Mouse (Mus musculus): ENCODE measurements around the gene Slc52a3. TPM values are rescaled to one million over a fixed set of nuclear protein-coding genes. Genes with fewer than 3 reads are reported as not detected.

Slc52a3 gene
- polyA plus RNA-seq (2014; fragmentation: Nextera tagmentation; extraction: Ambion mirVana) = 2.4 and 2.8 TPM in 2 replicates

DNA sequence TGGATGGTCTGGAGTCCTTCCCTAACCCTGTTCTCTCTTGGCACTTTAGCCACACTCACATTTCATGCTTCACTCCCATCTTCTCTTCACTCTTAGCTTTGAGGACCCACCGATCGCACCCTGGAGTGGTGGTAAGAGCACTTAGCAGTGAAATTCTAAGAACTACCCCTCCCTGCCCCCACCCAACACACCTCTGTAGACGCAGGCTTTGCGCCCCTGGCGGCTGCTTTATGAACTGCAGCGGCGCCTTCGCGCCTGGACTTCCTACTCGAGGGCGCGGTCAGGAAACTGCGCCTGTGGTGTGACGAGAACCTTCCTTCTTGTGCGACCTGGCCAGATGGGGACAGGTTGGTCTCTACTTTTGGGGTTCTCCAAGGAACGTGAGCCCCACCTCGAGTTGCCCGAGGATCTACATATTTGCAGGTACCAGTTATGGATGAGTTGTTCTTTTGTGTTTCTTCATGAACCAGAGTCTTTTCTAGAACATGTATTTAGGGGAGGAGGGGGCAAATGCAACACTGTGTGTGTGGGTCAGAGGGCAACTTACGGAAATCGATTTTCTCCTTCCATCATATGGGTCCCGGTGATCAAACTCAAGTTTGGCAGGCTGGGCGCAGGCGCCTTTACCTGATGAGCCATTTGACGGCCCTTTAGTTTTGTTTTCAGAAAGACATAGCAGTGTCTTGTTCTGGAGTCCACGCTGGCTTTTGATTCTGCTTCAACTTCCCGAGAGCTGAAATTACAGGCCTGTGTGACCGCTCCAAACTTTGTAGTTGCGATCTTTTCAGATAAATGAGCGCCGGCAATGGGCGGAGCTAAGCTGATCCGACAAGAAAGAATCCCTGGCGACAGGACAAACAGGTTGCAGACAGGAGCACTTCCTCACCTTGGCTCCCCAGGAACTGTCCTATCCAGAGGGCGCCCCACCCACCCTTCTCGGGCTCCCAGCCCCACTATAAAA is at the start of gene Slc52a3:
Gene Slc52a3, plus strand, starts transcription at position 283 of the 961 bp plus-strand sequence.
- DNase-seq (ENCODE audit: low spot score) = peak; percentile 76
- Histone ChIP-seq H3K27ac (replicated peaks; ENCODE audit: low read depth, low read length) (no peak within 1 kb of the TSS), H3K4me3 (ENCODE audit: low read depth, low read length) (peak within 1 kb of the TSS; percentile 16), H3K27me3 (replicated peaks; ENCODE audit: control insufficient read depth, insufficient read depth, low read length) (peaks cover 37% of the 10 kb centered on the region), H3K9ac (ENCODE audit: low read depth, low read length) (no peak within 1 kb of the TSS), H3K4me1 (ENCODE audit: control insufficient read depth, insufficient read depth, low read length) (peaks cover 5% of the 10 kb centered on the region; the same call in 1 of the 2 replicates), H3K36me3 (ENCODE audit: control insufficient read depth, insufficient read depth, low read length) (no peaks in the 10 kb centered on the region), H3K4me2 (ENCODE audit: low read depth, low read length) (peak within 1 kb of the TSS; percentile 42), H3K9me3 (ENCODE audit: control insufficient read depth, low read length) (no peaks in the 10 kb centered on the region)
- WGBS = 10% methylated on average over 35 of the region's 35 CpGs
- peak; percentile 60 for ATAC-seq (ENCODE audit: low read depth)

DNA sequence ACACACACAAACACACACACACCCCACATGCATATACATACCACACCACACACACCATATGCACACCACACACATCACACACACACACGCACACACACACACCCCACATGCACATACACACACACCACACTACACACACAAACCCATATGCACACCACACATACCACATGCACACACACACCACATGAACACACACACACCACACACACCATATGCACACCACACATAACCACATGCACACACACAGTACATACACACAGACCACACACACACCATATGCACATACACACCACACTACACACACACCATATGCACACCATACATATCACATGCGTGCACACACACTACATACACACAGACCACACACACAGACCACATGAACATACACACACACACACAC is 48.7 kb upstream of the Slc52a3 start:
- Histone ChIP-seq H3K36me3 (ENCODE audit: control insufficient read depth, insufficient read depth, low read length) (no peaks in the 10 kb centered on the region), H3K27ac (replicated peaks; ENCODE audit: low read depth, low read length) (no peak overlapping the region), H3K9me3 (ENCODE audit: control insufficient read depth, low read length) (no peaks in the 10 kb centered on the region)

DNA sequence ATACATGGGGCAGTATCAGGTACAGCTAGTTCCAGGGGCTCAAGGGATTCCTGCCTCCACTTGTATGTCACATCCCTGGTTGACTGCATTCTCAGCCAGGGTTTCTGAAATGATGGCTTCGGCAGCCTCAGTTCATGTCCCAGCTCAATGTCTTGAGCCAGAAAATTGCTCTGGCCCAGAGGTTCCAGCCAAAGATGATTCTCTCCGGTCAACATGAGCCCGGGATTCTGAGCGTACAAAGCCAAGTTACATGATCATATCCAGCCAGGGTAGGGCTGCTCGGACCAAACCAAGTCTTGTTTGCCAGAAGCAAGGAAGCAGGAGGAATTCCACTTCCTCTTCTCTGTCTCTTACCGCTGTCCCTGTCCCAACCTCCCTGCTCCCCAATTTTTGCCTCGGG is 48.0 kb upstream of the Slc52a3 start:
- H3K4me1 ChIP-seq (ENCODE audit: control insufficient read depth, insufficient read depth, low read length) = no peaks in the 10 kb centered on the region
- 78% methylated on average over 7 of the region's 7 CpGs for WGBS

More for the DNA sequence above, 48.7 kb upstream of the Slc52a3 start:
- Histone ChIP-seq H3K9ac (ENCODE audit: low read depth, low read length) (no peak overlapping the region), H3K4me1 (ENCODE audit: control insufficient read depth, insufficient read depth, low read length) (no peaks in the 10 kb centered on the region), H3K27me3 (replicated peaks; ENCODE audit: control insufficient read depth, insufficient read depth, low read length) (no peaks in the 10 kb centered on the region), H3K4me3 (ENCODE audit: low read depth, low read length) (no peak overlapping the region), H3K4me2 (ENCODE audit: low read depth, low read length) (no peak overlapping the region)
- DNase-seq (ENCODE audit: low spot score) (no peak), ATAC-seq (ENCODE audit: low read depth) (no peak)
- 89% methylated on average over 2 of the region's 2 CpGs for WGBS

DNA sequence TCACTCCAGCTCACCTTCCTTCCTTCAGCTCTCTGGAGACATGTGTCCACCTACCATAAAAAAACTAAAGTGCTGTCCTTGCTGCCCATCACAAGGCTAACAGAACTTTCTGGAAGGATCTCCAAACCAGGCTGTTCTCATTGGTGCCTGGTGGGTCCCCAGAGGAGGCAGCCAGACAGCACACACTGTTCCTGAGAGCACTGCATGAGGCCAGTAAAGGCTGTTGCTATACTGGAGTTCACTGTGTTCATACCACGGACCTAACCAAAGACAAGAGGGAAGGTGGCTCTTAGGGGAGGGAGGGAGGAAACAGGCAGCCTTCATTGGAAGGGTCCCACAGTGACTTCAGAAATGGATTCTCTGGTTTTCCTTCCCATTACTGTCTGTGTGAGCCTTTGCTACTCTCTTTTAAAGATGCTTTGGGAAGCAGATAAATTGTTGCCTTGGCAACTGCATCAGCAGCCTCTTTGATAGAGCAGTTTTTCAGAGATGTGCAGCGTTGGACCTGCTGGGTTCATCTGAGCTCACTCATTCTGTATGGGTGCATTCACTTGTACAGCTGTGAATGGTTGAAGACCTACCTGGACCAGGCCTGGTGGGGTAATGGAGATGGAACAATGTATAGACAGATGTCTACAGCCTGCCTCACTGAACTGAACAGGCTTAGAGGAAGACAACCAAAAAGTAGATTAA is 47.1 kb upstream of the Slc52a3 start:
- Histone ChIP-seq H3K4me1 (ENCODE audit: control insufficient read depth, insufficient read depth, low read length) (no peaks in the 10 kb centered on the region), H3K4me2 (ENCODE audit: low read depth, low read length) (no peak overlapping the region), H3K36me3 (ENCODE audit: control insufficient read depth, insufficient read depth, low read length) (no peaks in the 10 kb centered on the region), H3K27ac (replicated peaks; ENCODE audit: low read depth, low read length) (no peak overlapping the region), H3K9me3 (ENCODE audit: control insufficient read depth, low read length) (no peaks in the 10 kb centered on the region), H3K27me3 (replicated peaks; ENCODE audit: control insufficient read depth, insufficient read depth, low read length) (no peaks in the 10 kb centered on the region), H3K4me3 (ENCODE audit: low read depth, low read length) (no peak overlapping the region), H3K9ac (ENCODE audit: low read depth, low read length) (no peak overlapping the region)
- DNase-seq (ENCODE audit: low spot score) (no peak), ATAC-seq (ENCODE audit: low read depth) (no peak)
- 81% methylated on average over 2 of the region's 2 CpGs for whole genome bisulfite sequencing

More for the DNA sequence above, 48.0 kb upstream of the Slc52a3 start:
- no peak overlapping the region for H3K4me3 ChIP-seq (ENCODE audit: low read depth, low read length)
- no peaks in the 10 kb centered on the region for H3K9me3 ChIP-seq (ENCODE audit: control insufficient read depth, low read length)
- H3K4me2 ChIP-seq (ENCODE audit: low read depth, low read length) = no peak overlapping the region
- ATAC-seq (ENCODE audit: low read depth) (no peak), DNase-seq (ENCODE audit: low spot score) (no peak)
- no peak overlapping the region for H3K9ac ChIP-seq (ENCODE audit: low read depth, low read length)
- no peaks in the 10 kb centered on the region for H3K36me3 ChIP-seq (ENCODE audit: control insufficient read depth, insufficient read depth, low read length)
- no peak overlapping the region for H3K27ac ChIP-seq (replicated peaks; ENCODE audit: low read depth, low read length)
- no peaks in the 10 kb centered on the region for H3K27me3 ChIP-seq (replicated peaks; ENCODE audit: control insufficient read depth, insufficient read depth, low read length)

DNA sequence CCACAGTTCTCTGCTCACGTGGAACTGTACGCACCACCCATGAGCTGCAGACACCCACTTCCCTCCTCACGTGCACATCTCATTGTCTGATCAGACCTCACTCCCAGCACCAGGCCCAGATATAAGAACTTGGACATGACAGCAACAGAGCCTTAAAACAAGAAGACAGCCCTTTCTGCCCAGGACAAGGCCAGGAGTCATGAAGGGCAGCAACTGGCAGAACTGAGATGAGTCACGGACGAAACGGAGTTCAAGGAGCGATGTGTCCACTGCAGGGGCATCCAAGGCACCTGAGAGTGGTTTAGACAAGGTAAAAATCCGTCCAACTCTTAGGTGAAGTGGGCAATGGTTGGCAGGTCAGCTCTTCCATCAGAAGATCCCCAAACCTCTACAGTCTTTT is 42.6 kb upstream of the Slc52a3 start:
- WGBS = 82% methylated on average over 8 of the region's 8 CpGs
- no peak for ATAC-seq (ENCODE audit: low read depth)

DNA sequence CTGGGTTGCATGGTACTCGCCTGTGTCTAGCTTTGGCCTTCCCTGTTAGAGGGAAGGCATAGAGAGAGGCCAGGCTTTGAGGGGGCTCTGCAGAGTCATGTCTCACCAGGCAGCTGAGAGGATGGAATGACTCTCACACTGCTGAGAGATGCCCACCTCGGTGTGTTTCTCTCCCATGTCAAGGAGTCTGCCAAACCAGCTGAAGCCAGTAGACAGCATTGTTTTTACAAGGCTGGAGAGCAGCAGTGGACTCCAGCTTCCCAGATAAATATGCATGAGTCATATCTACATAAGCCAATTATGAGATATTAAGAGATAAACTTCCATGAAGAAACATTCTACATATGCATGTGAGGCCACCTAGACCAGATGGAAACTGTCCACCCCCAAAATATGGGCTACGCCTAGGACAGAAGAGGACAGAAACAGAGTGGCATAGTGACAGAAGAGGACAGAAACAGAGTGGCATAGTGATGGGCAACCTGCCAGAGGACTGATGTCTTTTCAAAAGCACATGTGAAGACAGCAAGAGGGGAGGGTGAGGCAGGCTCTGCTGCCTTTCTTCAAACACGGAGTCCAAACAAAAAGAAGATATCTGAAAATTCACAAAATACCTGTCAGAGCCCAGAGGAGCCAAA is 39.7 kb upstream of the Slc52a3 start:
- Histone ChIP-seq H3K27ac (replicated peaks; ENCODE audit: low read depth, low read length) (no peak overlapping the region), H3K4me3 (ENCODE audit: low read depth, low read length) (no peak overlapping the region), H3K4me2 (ENCODE audit: low read depth, low read length) (no peak overlapping the region), H3K27me3 (replicated peaks; ENCODE audit: control insufficient read depth, insufficient read depth, low read length) (no peaks in the 10 kb centered on the region), H3K9me3 (ENCODE audit: control insufficient read depth, low read length) (no peaks in the 10 kb centered on the region), H3K9ac (ENCODE audit: low read depth, low read length) (no peak overlapping the region), H3K36me3 (ENCODE audit: control insufficient read depth, insufficient read depth, low read length) (no peaks in the 10 kb centered on the region), H3K4me1 (ENCODE audit: control insufficient read depth, insufficient read depth, low read length) (peaks cover 4% of the 10 kb centered on the region; the same call in 1 of the 2 replicates)
- ATAC-seq (ENCODE audit: low read depth) (no peak), DNase-seq (ENCODE audit: low spot score) (no peak)
- 80% methylated on average over 4 of the region's 4 CpGs for WGBS

More for the DNA sequence above, 42.6 kb upstream of the Slc52a3 start:
- Histone ChIP-seq H3K4me1 (ENCODE audit: control insufficient read depth, insufficient read depth, low read length) (no peaks in the 10 kb centered on the region), H3K4me2 (ENCODE audit: low read depth, low read length) (no peak overlapping the region), H3K36me3 (ENCODE audit: control insufficient read depth, insufficient read depth, low read length) (no peaks in the 10 kb centered on the region), H3K4me3 (ENCODE audit: low read depth, low read length) (no peak overlapping the region), H3K27ac (replicated peaks; ENCODE audit: low read depth, low read length) (no peak overlapping the region), H3K9ac (ENCODE audit: low read depth, low read length) (no peak overlapping the region), H3K27me3 (replicated peaks; ENCODE audit: control insufficient read depth, insufficient read depth, low read length) (no peaks in the 10 kb centered on the region), H3K9me3 (ENCODE audit: control insufficient read depth, low read length) (no peaks in the 10 kb centered on the region)
- no peak for DNase-seq (ENCODE audit: low spot score)

DNA sequence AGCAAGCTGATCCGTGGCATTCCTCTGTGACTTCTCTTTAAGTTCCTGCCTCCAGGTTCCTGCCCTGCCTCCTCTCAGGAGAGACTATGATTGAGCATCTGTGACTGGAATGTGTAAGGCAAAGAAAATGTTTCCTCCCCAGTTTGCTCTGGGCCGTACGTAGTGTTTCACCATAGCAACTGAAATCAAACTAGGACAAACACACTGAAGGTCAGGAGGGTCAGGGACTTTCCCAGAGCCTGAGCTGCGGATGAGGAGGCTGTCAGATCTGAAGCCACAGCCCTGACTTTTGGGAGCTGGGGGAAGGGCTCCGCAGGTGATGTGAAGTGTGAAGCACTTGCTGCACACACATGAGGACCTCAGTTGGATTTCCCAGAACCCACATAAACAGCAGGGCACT is 37.0 kb upstream of the Slc52a3 start:
- Histone ChIP-seq H3K9ac (ENCODE audit: low read depth, low read length) (no peak overlapping the region), H3K4me2 (ENCODE audit: low read depth, low read length) (no peak overlapping the region), H3K27ac (replicated peaks; ENCODE audit: low read depth, low read length) (no peak overlapping the region), H3K27me3 (replicated peaks; ENCODE audit: control insufficient read depth, insufficient read depth, low read length) (no peaks in the 10 kb centered on the region), H3K4me3 (ENCODE audit: low read depth, low read length) (no peak overlapping the region), H3K9me3 (ENCODE audit: control insufficient read depth, low read length) (no peaks in the 10 kb centered on the region), H3K4me1 (ENCODE audit: control insufficient read depth, insufficient read depth, low read length) (peaks cover 23% of the 10 kb centered on the region), H3K36me3 (ENCODE audit: control insufficient read depth, insufficient read depth, low read length) (no peaks in the 10 kb centered on the region)
- WGBS = 21% methylated on average over 5 of the region's 5 CpGs
- DNase-seq (ENCODE audit: low spot score) (no peak), ATAC-seq (ENCODE audit: low read depth) (no peak)

All from embryonic facial prominence, embryonic 14.5 days (tissue).